Mouse (Mus musculus) intestine, postnatal 0 days (tissue): ENCODE data around the gene Ccdc152. TPM values are rescaled to one million over a fixed set of nuclear protein-coding genes. Genes with fewer than 3 reads are reported as not detected.
A peak's percentile ranks its signal among the peaks of the same experiment; 100 is the strongest.
"Not testable (repeated sequence)": the region's sequence is repeated elsewhere in the genome, so short reads cannot be mapped to it uniquely, and the experiment has no call there.

ENCODE experiments used
- ATAC-seq: fragments of 200-750 bp; cut with Nextera tagmentation; 2 replicates; pipeline ENCODE4 v1.8.0; 2017; ENCODE audit warnings: mild to moderate bottlenecking, moderate TSS enrichment, moderate library complexity
- H3K27ac ChIP-seq: fragments of 300-500 bp; sonication (generic); 2 replicates; pipeline ENCODE4 v1.5.1; 2014; ENCODE audit warnings: mild to moderate bottlenecking, low read depth, low read length, moderate library complexity
- H3K27me3 ChIP-seq: fragments of 300-500 bp; sonication (generic); replicated peaks from 2 replicates; pipeline ENCODE4 v1.6.1; 2014; ENCODE audit warnings: low read length, mixed read lengths; ENCODE audit not compliant: control insufficient read depth, insufficient read depth
- H3K36me3 ChIP-seq: fragments of 300-500 bp; sonication (generic); 2 replicates; pipeline ENCODE4 v1.6.1; 2014; ENCODE audit warnings: mild to moderate bottlenecking, moderate library complexity; ENCODE audit not compliant: control insufficient read depth, insufficient read depth
- H3K4me1 ChIP-seq: fragments of 300-500 bp; sonication (generic); replicated peaks from 2 replicates; pipeline ENCODE4 v1.6.1; 2014; ENCODE audit warnings: antibody characterized with exemption, low read length, mixed read lengths; ENCODE audit not compliant: control insufficient read depth, insufficient read depth
- H3K4me2 ChIP-seq: fragments of 300-500 bp; sonication (generic); replicated peaks from 2 replicates; pipeline ENCODE4 v1.6.1; 2014; ENCODE audit warnings: low read depth, mild to moderate bottlenecking, moderate library complexity
- H3K4me3 ChIP-seq: fragments of 300-500 bp; sonication (generic); 2 replicates; pipeline ENCODE4 v1.5.1; 2014; ENCODE audit warnings: low read depth, low read length
- H3K9ac ChIP-seq: fragments of 300-500 bp; sonication (generic); 2 replicates; pipeline ENCODE4 v1.6.1; 2014; ENCODE audit warnings: mild to moderate bottlenecking, low read depth, low read length
- H3K9me3 ChIP-seq: fragments of 300-500 bp; sonication (generic); 2 replicates; pipeline ENCODE4 v1.6.1; 2016; ENCODE audit warnings: mixed run types; ENCODE audit not compliant: control insufficient read depth
- CTCF ChIP-seq: sonication (generic); IDR thresholded peaks from 2 replicates; pipeline ENCODE4 v1.5.1; 2016; ENCODE audit warnings: low read depth, mild to moderate bottlenecking, control low read depth, antibody characterized with exemption, moderate library complexity
- WGBS: fragments of 180-500 bp; shearing (Covaris S2); extraction: QIAGEN DNeasy Blood & Tissue Kit; methylation state at CpG from one replicate; pipeline ENCODE4 v1.1.7; 2014; 5-methylcytosine and 5-hydroxymethylcytosine counted together
- polyA plus RNA-seq: library from polyadenylated mRNA; unstranded; fragments of >200 nt; fragmentation: Nextera tagmentation; extraction: Ambion mirVana; gene quantifications from 2 replicates; pipeline ENCODE4 v1.2.1, GENCODE M21; 2015

The Ccdc152 gene
- polyA plus RNA-seq, 1 experiment from 2014 or later, result 4.8 TPM

- no peak overlapping the region for H3K4me3 ChIP-seq
- H3K9me3 ChIP-seq, result no peaks in the 10 kb centered on the region
- H3K27ac ChIP-seq, result no peak overlapping the region
- H3K27me3 ChIP-seq, result no peaks in the 10 kb centered on the region
- H3K4me2 ChIP-seq, result no peak overlapping the region
- WGBS, result 63% methylated on average over 4 of the region's 4 CpGs
- no peaks in the 10 kb centered on the region for H3K36me3 ChIP-seq
- H3K9ac ChIP-seq, result no peak overlapping the region; the same call in 1 of the 2 replicates
- no peak for TF ChIP-seq CTCF
- ATAC-seq, result 0 out of 2 replicates have a peak, but pooled peaks have one; percentile 17
- H3K4me1 ChIP-seq, result no peaks in the 10 kb centered on the region
Observed at GRCm38 (mm10) chr15:3260309-3260708, 43.0 kb downstream of the Ccdc152 start.

DNA sequence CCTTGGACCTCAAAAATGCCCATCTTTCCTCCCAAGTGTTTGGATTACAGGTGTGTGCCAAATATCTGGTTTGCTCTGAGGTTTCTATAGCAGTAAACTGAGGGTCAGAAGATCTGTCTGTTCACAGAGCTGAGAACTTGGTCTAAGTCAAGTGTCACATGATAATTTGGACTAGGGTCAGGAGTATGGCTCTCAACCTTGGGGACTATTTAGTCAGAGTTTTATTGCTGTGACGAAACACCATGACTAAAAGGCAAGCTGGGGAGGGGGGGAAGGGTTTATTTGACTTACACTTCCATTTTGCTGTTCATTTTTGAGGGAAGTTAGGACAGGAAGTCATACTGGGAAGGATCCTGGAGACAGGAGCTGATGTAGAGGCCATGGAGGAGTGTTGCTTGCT, 44.3 kb downstream of the Ccdc152 start:
- H3K36me3 ChIP-seq, result no peaks in the 10 kb centered on the region
- ATAC-seq, result peak; percentile 50; the same call in 1 of the 2 replicates
- no peak overlapping the region for H3K27ac ChIP-seq
- no peak overlapping the region for H3K9ac ChIP-seq
- H3K4me1 ChIP-seq, result no peaks in the 10 kb centered on the region
- H3K4me2 ChIP-seq, result no peak overlapping the region
- 41% methylated on average over 1 of the region's 1 CpGs for WGBS
- no peak for TF ChIP-seq CTCF
- H3K9me3 ChIP-seq, result no peaks in the 10 kb centered on the region
- no peaks in the 10 kb centered on the region for H3K27me3 ChIP-seq
- H3K4me3 ChIP-seq, result no peak overlapping the region

- Histone ChIP-seq H3K4me1 (0 out of 2 replicates have a peak, but pooled peaks cover 3% of the 10 kb centered on the region), H3K36me3 (no peaks in the 10 kb centered on the region), H3K27me3 (no peaks in the 10 kb centered on the region), H3K9me3 (no peaks in the 10 kb centered on the region), H3K4me3 (no peak overlapping the region), H3K4me2 (no peak overlapping the region), H3K9ac (no peak overlapping the region), H3K27ac (peak overlapping the region; percentile 86)
- TF ChIP-seq CTCF, result no peak
- ATAC-seq, result no peak
Observed at GRCm38 (mm10) chr15:3251718-3252067, 51.6 kb downstream of the Ccdc152 start.

GRCm38 (mm10) chr15:3251031-3251717, 52.2 kb downstream of the Ccdc152 start:
- 0 out of 2 replicates have a peak, but pooled peaks cover 3% of the 10 kb centered on the region for H3K4me1 ChIP-seq
- no peak for TF ChIP-seq CTCF
- H3K27ac ChIP-seq, result peak overlapping the region; percentile 86
- H3K9ac ChIP-seq, result no peak overlapping the region
- peak; percentile 86 for ATAC-seq
- no peaks in the 10 kb centered on the region for H3K9me3 ChIP-seq
- whole genome bisulfite sequencing, result 18% methylated on average over 3 of the region's 3 CpGs
- no peak overlapping the region for H3K4me2 ChIP-seq
- no peaks in the 10 kb centered on the region for H3K36me3 ChIP-seq
- no peaks in the 10 kb centered on the region for H3K27me3 ChIP-seq
- H3K4me3 ChIP-seq, result no peak overlapping the region

- no peaks in the 10 kb centered on the region for H3K36me3 ChIP-seq
- 0 out of 2 replicates have a peak, but pooled peaks cover 3% of the 10 kb centered on the region for H3K4me1 ChIP-seq
- WGBS, result 44% methylated on average over 2 of the region's 2 CpGs
- peak; percentile 39; the same call in 1 of the 2 replicates for ATAC-seq
- no peak overlapping the region for H3K4me2 ChIP-seq
- H3K27me3 ChIP-seq, result no peaks in the 10 kb centered on the region
- H3K9ac ChIP-seq, result no peak overlapping the region
- peak overlapping the region; percentile 86 for H3K27ac ChIP-seq
- H3K4me3 ChIP-seq, result no peak overlapping the region
- no peaks in the 10 kb centered on the region for H3K9me3 ChIP-seq
- no peak for TF ChIP-seq CTCF
Observed at GRCm38 (mm10) chr15:3250620-3251019, 52.7 kb downstream of the Ccdc152 start.

DNA sequence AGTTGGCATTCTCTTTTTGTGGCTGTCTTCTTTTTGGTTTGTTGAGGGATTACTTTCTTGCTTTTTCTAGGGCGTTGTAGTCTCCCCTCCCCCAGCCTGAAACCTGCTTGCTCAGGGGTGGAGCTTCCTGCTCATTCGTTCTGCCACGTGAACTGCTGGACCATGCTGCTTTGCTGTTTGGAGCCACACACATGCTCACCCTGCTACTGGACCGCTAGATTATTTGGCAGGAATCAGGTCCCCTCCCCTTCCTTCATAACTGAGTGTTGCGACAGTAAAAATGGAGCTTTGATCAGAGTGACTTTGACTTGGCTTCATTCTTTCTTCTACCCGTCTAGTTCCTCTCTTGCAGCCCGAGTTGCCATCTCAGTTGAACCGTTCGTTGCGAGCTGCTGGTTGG, 58.3 kb downstream of the Ccdc152 start:
- WGBS, result 88% methylated on average over 10 of the region's 10 CpGs
- H3K9me3 ChIP-seq, H3K4me1 ChIP-seq, H3K36me3 ChIP-seq, H3K27ac ChIP-seq, H3K4me2 ChIP-seq, H3K9ac ChIP-seq, ATAC-seq, H3K4me3 ChIP-seq, H3K27me3 ChIP-seq: not testable (repeated sequence)

- Histone ChIP-seq H3K9ac (no peak overlapping the region), H3K4me3 (no peak overlapping the region), H3K4me2 (no peak overlapping the region), H3K27ac (no peak overlapping the region), H3K27me3 (no peaks in the 10 kb centered on the region), H3K36me3 (no peaks in the 10 kb centered on the region), H3K9me3 (no peaks in the 10 kb centered on the region), H3K4me1 (peaks cover 11% of the 10 kb centered on the region)
- no peak for ATAC-seq
- TF ChIP-seq CTCF, result no peak
- 87% methylated on average over 1 of the region's 1 CpGs for WGBS
Observed at GRCm38 (mm10) chr15:3237963-3238362, 65.4 kb downstream of the Ccdc152 start.
